Mouse (Mus musculus): Measurements from ENCODE around the gene Rtf1.

- peak; percentile 25; the same call in 1 of the 2 replicates for TF ChIP-seq CTCF (IDR thresholded peaks at IDR 0.05; ENCODE audit: insufficient read depth, low read length)
- no peak for TF ChIP-seq POLR2A (IDR thresholded peaks at IDR 0.05; ENCODE audit: borderline replicate concordance, extremely low read depth, low read depth, low read length)
These were observed 5.9 kb upstream of the Rtf1 start for GRCm38 (mm10) chr2:119669010-119669409.

All from lung, adult 2 months (tissue).